ENCODE assay signal across 25 mouse cellular contexts in genomic region chr11:119866837-119867236, GRCm38 (mm10).
"Had no signal": no experiment of that assay in that cellular context is flagged by ENCODE, and none has a peak within 500 bp of the region (broad histone marks: within the 10 kb centered on the region; RNA-seq: fewer than 3 reads in every experiment).

No protein-coding gene starts in this region.

- H3K4me2 ChIP-seq: heart, embryonic 11.5 days; heart, embryonic 13.5 days; heart, embryonic 15.5 days; hindbrain, embryonic 13.5 days; hindbrain, embryonic 15.5 days; kidney, embryonic 15.5 days; limb, embryonic 13.5 days; limb, embryonic 15.5 days had no signal

- H3K9ac ChIP-seq: heart, embryonic 13.5 days; heart, embryonic 15.5 days; hindbrain, embryonic 13.5 days; hindbrain, embryonic 15.5 days; kidney, embryonic 15.5 days; limb, embryonic 13.5 days; limb, embryonic 15.5 days had no signal

- H3K27ac ChIP-seq: heart, adult 2 months; heart, embryonic 13.5 days; heart, embryonic 15.5 days; hindbrain, embryonic 13.5 days; hindbrain, embryonic 15.5 days; hindbrain, postnatal 0 days; kidney, embryonic 15.5 days; kidney, postnatal 0 days; limb, embryonic 13.5 days; limb, embryonic 15.5 days had no signal

- H3K27me3 ChIP-seq: heart, embryonic 13.5 days; heart, embryonic 15.5 days; hindbrain, embryonic 13.5 days; hindbrain, embryonic 15.5 days; kidney, embryonic 15.5 days; limb, embryonic 13.5 days; limb, embryonic 15.5 days had no signal

- DNase-seq: gastrocnemius, postnatal 14 days; gastrocnemius, postnatal 36 days; heart, adult 11 months; heart, adult 2 months; heart, postnatal 14 days; heart, postnatal 36 days; kidney, adult 11 months; kidney, adult 2 months; kidney, adult 9 months; kidney, postnatal 14 days; kidney, postnatal 36 days; layer of hippocampus, adult 9-11 months; layer of hippocampus, postnatal 36 days; left cerebral cortex, postnatal 4 days had no signal

- ATAC-seq: hindbrain, postnatal 0 days; intestine, embryonic 16.5 days had no signal

- H3K4me3 ChIP-seq: heart, adult 2 months; heart, embryonic 13.5 days; heart, embryonic 15.5 days; hindbrain, embryonic 13.5 days; hindbrain, embryonic 15.5 days; kidney, embryonic 15.5 days; limb, embryonic 13.5 days; limb, embryonic 15.5 days had no signal

- H3K9me3 ChIP-seq: heart, embryonic 13.5 days; heart, embryonic 15.5 days; hindbrain, embryonic 13.5 days; hindbrain, embryonic 15.5 days; kidney, embryonic 15.5 days; limb, embryonic 13.5 days; limb, embryonic 15.5 days had no signal

- H3K4me1 ChIP-seq: limb, embryonic 13.5 days had no signal
